14 mouse cellular contexts compared by ENCODE assay signal in the genomic region with DNA sequence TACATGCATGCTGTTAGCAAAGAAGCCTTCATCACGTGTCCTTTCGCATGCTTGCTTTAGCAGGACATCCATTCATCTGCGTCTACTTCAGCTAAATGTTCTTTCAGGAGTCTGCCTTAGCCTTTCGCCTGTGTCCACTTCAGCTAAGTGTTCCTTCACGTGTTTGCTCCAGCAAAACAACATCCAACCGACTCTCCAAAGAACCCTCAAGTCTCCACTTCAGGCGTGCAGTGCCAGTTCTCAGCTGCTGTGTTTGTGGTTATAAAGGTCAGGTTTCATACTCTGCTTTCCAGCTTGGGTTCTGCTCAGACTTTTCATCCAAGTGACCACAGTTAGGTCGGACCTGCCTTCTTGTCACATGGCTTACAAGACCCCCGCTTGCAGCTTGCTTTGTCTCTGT.
"Had no signal": no experiment of that assay in that cellular context is flagged by ENCODE, and none has a peak within 500 bp of the region (broad histone marks: within the 10 kb centered on the region; RNA-seq: fewer than 3 reads in every experiment).

No protein-coding gene starts in this region.

- H3K27me3 ChIP-seq: intestine, embryonic 15.5 days; kidney, embryonic 15.5 days; limb, embryonic 15.5 days; liver, embryonic 12.5 days; midbrain, embryonic 13.5 days; neural tube, embryonic 15.5 days had no signal

- H3K9ac ChIP-seq: intestine, embryonic 15.5 days; kidney, embryonic 15.5 days; limb, embryonic 15.5 days; liver, embryonic 12.5 days; midbrain, embryonic 13.5 days; neural tube, embryonic 15.5 days had no signal

- H3K4me3 ChIP-seq: intestine, embryonic 15.5 days; kidney, embryonic 15.5 days; limb, embryonic 15.5 days; liver, embryonic 12.5 days; midbrain, embryonic 13.5 days; neural tube, embryonic 15.5 days had no signal

- H3K4me2 ChIP-seq: intestine, embryonic 15.5 days; kidney, embryonic 15.5 days; limb, embryonic 15.5 days; liver, embryonic 12.5 days; midbrain, embryonic 13.5 days; neural tube, embryonic 15.5 days had no signal

- H3K9me3 ChIP-seq: intestine, embryonic 15.5 days; kidney, embryonic 15.5 days; limb, embryonic 15.5 days; liver, embryonic 12.5 days; midbrain, embryonic 13.5 days; neural tube, embryonic 15.5 days had no signal

- DNase-seq: kidney, adult 2 months; kidney, postnatal 25 days; layer of hippocampus, adult 9-11 months; layer of hippocampus, postnatal 36 days; right cerebral cortex, adult 18-20 months; right cerebral cortex, postnatal 25 days; thymus, adult 2 months; thymus, postnatal 25 days had no signal

- ATAC-seq: liver, embryonic 12.5 days; midbrain, embryonic 13.5 days had no signal

- H3K27ac ChIP-seq: intestine, embryonic 15.5 days; kidney, embryonic 15.5 days; limb, embryonic 15.5 days; liver, embryonic 12.5 days; midbrain, embryonic 13.5 days; neural tube, embryonic 15.5 days had no signal

- H3K36me3 ChIP-seq: liver, embryonic 12.5 days had no signal
